Mouse (Mus musculus) midbrain, embryonic 16.5 days (tissue): ENCODE data around the gene Src. TPM values are rescaled to one million over a fixed set of nuclear protein-coding genes. Genes with fewer than 3 reads are reported as not detected.

Experiments
- ATAC-seq: fragments of 200-750 bp; cut with Nextera tagmentation; 2 replicates; pipeline ENCODE4 v1.8.0; 2017; ENCODE audit warnings: moderate TSS enrichment
- H3K27ac ChIP-seq: fragments of 300-500 bp; sonication (generic); 2 replicates; pipeline ENCODE4 v1.5.1; 2014; ENCODE audit warnings: mild to moderate bottlenecking, low read length, mixed read lengths
- H3K27me3 ChIP-seq: fragments of 300-500 bp; sonication (generic); 2 replicates; pipeline ENCODE4 v1.6.1; 2014; ENCODE audit warnings: low read depth, low read length, mixed read lengths; ENCODE audit not compliant: control insufficient read depth, insufficient read depth
- H3K36me3 ChIP-seq: fragments of 300-500 bp; sonication (generic); 2 replicates; pipeline ENCODE4 v1.6.1; 2014; ENCODE audit warnings: mild to moderate bottlenecking, low read length, moderate library complexity, mixed read lengths; ENCODE audit not compliant: control insufficient read depth, insufficient read depth
- H3K4me1 ChIP-seq: fragments of 300-500 bp; sonication (generic); 2 replicates; pipeline ENCODE4 v1.6.1; 2014; ENCODE audit warnings: mild to moderate bottlenecking, low read length, mixed read lengths; ENCODE audit not compliant: control insufficient read depth, insufficient read depth
- H3K4me2 ChIP-seq: fragments of 300-500 bp; sonication (generic); 2 replicates; pipeline ENCODE4 v1.6.1; 2014; ENCODE audit warnings: mild to moderate bottlenecking, low read length, mixed read lengths
- H3K4me3 ChIP-seq: fragments of 300-500 bp; sonication (generic); 2 replicates; pipeline ENCODE4 v1.5.1; 2014; ENCODE audit warnings: low read depth, mild to moderate bottlenecking, low read length, moderate library complexity, mixed read lengths
- H3K9ac ChIP-seq: fragments of 300-500 bp; sonication (generic); 2 replicates; pipeline ENCODE4 v1.6.1; 2014; ENCODE audit warnings: low read depth, low read length, mixed read lengths
- H3K9me3 ChIP-seq: fragments of 300-500 bp; sonication (generic); replicated peaks from 2 replicates; pipeline ENCODE4 v1.6.1; 2014; ENCODE audit warnings: mild to moderate bottlenecking, low read length, mixed read lengths; ENCODE audit not compliant: control insufficient read depth, poor library complexity, severe bottlenecking
- WGBS: fragments of 180-500 bp; shearing (Covaris S2); extraction: QIAGEN DNeasy Blood & Tissue Kit; methylation state at CpG from one replicate; pipeline ENCODE4 v1.1.7; 2014; 5-methylcytosine and 5-hydroxymethylcytosine counted together
- polyA plus RNA-seq: library from polyadenylated mRNA; unstranded; fragments of >200 nt; fragmentation: Nextera tagmentation; extraction: Ambion mirVana; gene quantifications from 2 replicates; pipeline ENCODE4 v1.2.1, GENCODE M21; 2015

The Src gene
- polyA plus RNA-seq, 1 experiment from 2014 or later, result 32.5 TPM

DNA sequence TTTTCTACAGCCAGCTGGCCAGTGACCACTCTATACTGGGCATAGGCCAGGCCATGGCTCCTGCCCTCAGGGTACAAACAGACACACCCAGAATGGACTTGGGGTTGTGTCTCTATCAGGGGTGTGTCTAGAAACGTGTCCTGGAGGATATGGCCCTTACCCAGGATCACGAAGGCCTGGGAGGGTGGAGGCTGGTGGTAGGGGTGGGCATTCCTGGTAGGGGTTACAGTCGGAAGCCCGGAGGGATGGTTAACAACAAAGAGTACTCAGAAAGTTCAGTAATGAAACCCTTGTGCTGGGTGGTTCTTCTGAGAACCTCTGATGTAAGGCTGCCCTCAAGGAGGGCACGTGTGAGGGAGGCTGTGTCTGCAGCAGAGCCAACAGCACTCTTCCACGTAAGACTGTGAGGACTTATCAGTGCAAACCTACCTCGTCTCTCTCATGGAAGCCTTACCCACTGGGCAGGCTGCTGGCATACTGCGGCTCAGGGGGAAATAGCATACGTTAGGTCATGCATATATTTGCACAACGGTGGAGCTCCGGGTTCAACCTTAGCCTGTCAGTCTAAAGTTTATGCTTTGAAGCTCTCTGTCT, 3.9 kb downstream of the Src start:
- no peaks in the 10 kb centered on the region for H3K9me3 ChIP-seq
- H3K4me1 ChIP-seq, result peaks cover 40% of the 10 kb centered on the region
- no peak overlapping the region for H3K9ac ChIP-seq
- 77% methylated on average over 11 of the region's 11 CpGs for WGBS
- H3K36me3 ChIP-seq, result no peaks in the 10 kb centered on the region
- no peak overlapping the region for H3K4me3 ChIP-seq
- no peak for ATAC-seq
- H3K27me3 ChIP-seq, result no peaks in the 10 kb centered on the region
- H3K4me2 ChIP-seq, result no peak overlapping the region
- no peak overlapping the region for H3K27ac ChIP-seq

DNA sequence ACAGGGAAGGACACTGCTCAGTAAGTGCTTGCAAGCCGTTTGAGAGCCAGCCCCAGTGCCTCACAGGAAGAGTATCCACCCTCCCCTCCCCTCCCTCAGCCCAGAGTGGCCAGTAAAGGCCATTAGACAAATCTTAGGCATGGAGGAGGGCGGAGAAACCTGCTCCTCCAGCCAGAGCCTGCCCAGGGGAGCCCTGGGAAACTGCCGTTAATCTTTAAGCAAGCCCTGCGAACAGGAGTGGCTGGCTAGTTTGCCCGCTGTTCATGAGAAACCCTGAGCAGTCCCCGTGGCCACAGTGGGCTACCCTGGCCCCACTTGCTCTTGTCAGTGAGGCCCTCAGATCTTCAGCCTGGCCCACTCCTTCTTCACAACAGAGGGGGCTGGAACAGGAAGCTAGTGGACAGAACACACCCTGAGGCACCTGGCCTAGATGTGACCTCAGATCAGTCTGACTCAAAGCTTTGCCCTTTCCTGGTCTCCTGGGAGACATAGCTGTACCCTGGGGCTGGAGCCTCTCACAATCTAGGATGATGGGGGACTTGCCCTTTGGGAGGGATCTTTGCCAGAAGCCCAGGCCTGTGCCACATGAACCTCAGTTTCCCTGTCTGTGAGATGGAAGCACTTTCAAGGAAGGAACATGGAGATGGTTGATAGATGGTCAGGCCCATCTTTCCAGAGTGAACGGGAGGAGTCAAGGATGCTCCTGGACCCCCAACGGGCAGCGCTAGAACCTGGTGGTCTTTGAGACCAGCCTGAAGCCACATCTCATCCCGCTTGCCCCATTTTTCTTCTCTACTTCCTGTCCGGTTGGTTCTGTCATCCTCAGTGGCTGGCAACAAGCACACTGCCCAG, 4.8 kb downstream of the Src start:
- Histone ChIP-seq H3K4me3 (peak overlapping the region; percentile 77), H3K4me1 (peaks cover 46% of the 10 kb centered on the region), H3K27me3 (no peaks in the 10 kb centered on the region), H3K9ac (peak overlapping the region; percentile 98), H3K36me3 (no peaks in the 10 kb centered on the region), H3K27ac (peak overlapping the region; percentile 91), H3K9me3 (no peaks in the 10 kb centered on the region), H3K4me2 (peak overlapping the region; percentile 88)
- ATAC-seq, result no peak
- WGBS, result 47% methylated on average over 11 of the region's 11 CpGs

DNA sequence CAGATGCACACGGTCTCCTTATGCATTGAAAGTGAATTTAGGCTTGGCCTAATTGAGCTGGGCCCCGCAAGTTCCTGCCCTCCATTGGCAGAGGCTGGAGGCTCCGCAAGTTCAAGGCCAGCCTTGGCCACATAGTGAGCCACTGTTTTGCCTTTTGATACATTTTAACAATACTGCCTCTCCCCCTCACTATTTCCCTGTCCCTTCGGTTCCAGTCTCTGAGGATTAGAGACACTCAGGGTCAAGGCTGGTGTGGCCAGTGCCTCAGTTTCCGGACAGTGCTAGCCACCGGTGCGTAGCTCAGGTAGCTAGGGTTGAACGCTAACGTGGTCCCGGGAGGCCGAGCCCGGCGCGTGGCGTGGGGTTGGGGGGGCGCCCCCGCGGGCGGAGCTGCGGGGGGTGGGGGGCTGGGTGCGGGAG, 5.5 kb downstream of the Src start:
- Histone ChIP-seq H3K4me1 (peaks cover 46% of the 10 kb centered on the region), H3K4me2 (peak overlapping the region; percentile 88), H3K36me3 (no peaks in the 10 kb centered on the region), H3K9me3 (no peaks in the 10 kb centered on the region), H3K27me3 (no peaks in the 10 kb centered on the region), H3K4me3 (peak overlapping the region; percentile 77), H3K9ac (peak overlapping the region; percentile 98), H3K27ac (peak overlapping the region; percentile 91)
- no peak for ATAC-seq
- 10% methylated on average over 15 of the region's 21 CpGs for WGBS

DNA sequence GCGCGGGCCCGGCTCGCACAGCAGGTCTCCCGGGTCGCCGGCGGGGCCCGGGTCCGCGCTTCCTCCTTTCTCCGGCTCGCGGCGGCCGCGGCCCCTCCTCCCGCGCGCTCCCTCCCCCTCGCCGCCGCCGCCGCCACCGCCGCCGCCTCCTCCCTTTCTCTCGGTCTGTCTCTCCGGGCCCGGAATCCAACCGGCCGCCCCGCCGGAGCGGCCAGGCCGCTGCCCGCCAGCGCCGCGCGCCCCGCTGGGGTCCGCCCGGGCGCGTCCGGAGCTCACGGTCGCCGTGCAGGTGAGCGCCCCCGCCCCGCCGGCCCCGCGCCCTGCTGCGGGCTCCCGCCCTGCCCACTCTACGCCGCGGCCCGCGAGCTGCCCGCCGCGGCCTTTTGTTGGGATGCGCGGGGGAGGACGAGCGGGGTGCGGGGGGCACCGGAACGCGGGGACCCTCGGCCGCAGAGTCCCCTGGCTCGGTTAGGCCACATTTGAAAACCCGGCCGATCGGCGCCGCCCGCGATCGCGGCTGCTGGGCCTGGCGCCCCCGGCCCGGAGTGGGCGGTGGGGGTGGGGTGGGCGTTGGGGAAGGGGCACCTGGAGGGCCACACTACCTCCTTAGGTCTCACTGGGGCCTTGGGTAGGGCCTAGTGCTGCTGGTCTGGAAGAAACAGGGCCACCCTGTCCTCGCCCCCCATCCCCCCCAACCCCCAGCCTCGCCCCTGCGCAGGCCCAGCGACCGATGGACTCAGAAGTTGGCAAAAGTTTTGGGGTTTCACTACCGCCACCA, 6.1 kb downstream of the Src start:
- Histone ChIP-seq H3K27me3 (no peaks in the 10 kb centered on the region), H3K9ac (peak overlapping the region; percentile 98), H3K4me1 (peaks cover 51% of the 10 kb centered on the region), H3K4me3 (peak overlapping the region; percentile 77), H3K27ac (peak overlapping the region; percentile 91), H3K4me2 (peak overlapping the region; percentile 88), H3K9me3 (no peaks in the 10 kb centered on the region), H3K36me3 (no peaks in the 10 kb centered on the region; the same call in 1 of the 2 replicates)
- WGBS, result 0% methylated on average over 43 of the region's 98 CpGs
- no peak for ATAC-seq

DNA sequence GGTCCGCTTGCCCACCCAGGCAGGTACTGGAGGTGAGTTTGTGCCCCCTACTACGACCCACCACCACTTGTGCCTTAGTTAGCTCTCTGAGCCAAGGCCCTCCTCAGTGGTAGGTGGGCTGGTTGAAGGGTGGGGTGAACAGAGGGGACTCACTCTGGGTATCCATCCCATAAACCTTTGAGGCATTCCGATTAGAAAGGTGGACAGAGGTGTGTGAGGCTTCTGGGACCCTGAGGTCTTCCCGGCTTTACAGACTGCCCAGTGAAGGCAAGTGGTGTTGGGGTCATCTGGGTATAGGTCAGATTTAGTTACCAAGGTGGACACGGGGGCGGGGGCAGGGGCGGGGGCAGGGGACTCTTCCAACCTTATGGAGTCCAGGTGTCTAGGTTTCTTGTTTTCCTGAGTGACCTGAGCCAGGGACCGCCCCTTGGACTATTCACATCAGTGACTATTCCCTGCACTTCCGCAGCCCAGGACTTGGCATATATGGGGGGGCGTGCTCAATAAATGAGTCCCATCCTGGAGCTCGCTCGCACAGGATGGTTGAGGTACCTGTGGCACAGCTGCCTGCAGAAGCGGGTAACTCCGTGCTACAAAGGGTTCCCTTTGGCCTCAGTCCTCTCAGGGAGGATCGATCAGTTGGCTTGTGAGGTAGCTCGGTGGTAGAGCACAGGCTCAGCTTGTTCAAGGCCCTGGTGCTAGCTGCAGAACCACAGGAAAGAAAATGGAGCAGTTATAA, 6.8 kb downstream of the Src start:
- H3K27me3 ChIP-seq, result no peaks in the 10 kb centered on the region
- peak overlapping the region; percentile 88 for H3K4me2 ChIP-seq
- peaks cover 54% of the 10 kb centered on the region for H3K4me1 ChIP-seq
- H3K4me3 ChIP-seq, result peak overlapping the region; percentile 77
- H3K9ac ChIP-seq, result peak overlapping the region; percentile 98
- peak overlapping the region; percentile 91 for H3K27ac ChIP-seq
- 66% methylated on average over 16 of the region's 16 CpGs for WGBS
- no peak for ATAC-seq
- no peaks in the 10 kb centered on the region for H3K9me3 ChIP-seq
- H3K36me3 ChIP-seq, result no peaks in the 10 kb centered on the region; the same call in 1 of the 2 replicates

DNA sequence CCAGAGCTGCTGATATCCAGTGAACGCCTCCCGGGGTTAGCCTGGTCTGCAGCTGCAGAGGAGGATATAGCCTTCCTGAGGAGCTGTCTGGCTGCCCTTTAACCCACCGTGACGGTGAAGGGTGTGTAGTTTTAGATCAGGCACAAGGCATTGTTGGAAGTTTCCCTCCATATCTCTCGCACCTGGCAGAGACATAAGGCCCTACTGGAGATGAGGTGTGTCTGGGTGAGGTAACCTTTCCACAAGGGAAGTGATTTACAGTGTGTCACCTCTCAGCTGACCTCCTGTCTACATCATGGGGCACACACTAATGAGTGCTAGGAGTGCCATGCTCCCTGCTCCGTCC, 7.4 kb downstream of the Src start:
- H3K4me3 ChIP-seq, result peak overlapping the region; percentile 77; the same call in 1 of the 2 replicates

DNA sequence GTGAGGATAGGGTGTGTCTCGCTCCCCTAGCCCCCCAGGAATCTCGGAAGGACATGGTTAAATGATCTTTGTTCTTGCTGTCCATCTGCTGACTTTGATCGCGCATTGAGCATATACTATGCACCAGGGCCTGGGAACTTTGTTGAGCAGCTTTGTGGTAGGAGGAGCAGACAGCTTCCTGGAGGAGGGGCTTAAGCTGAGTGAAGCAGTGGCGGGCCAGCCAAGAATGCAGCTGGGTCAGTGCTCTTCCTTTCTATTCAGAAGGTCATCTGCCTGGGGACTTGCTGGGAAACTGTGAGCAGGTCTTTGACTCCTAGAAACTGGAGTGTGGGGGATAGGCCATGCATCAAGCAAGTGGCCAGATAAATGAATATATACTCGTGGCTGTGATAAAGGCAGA, 7.9 kb downstream of the Src start:
- Histone ChIP-seq H3K36me3 (peaks cover 3% of the 10 kb centered on the region), H3K4me3 (no peak overlapping the region), H3K27me3 (no peaks in the 10 kb centered on the region), H3K4me2 (peak overlapping the region; percentile 88), H3K9ac (no peak overlapping the region), H3K9me3 (no peaks in the 10 kb centered on the region), H3K4me1 (peaks cover 60% of the 10 kb centered on the region), H3K27ac (no peak overlapping the region)
- ATAC-seq, result no peak
- 74% methylated on average over 6 of the region's 6 CpGs for WGBS

More for the DNA sequence above, 7.4 kb downstream of the Src start:
- Histone ChIP-seq H3K4me2 (peak overlapping the region; percentile 88), H3K9me3 (no peaks in the 10 kb centered on the region), H3K36me3 (peaks cover 3% of the 10 kb centered on the region), H3K27me3 (no peaks in the 10 kb centered on the region), H3K27ac (peak overlapping the region; percentile 40; the same call in 1 of the 2 replicates), H3K9ac (no peak overlapping the region), H3K4me1 (peaks cover 56% of the 10 kb centered on the region)
- WGBS, result 79% methylated on average over 6 of the region's 6 CpGs
- no peak for ATAC-seq

DNA sequence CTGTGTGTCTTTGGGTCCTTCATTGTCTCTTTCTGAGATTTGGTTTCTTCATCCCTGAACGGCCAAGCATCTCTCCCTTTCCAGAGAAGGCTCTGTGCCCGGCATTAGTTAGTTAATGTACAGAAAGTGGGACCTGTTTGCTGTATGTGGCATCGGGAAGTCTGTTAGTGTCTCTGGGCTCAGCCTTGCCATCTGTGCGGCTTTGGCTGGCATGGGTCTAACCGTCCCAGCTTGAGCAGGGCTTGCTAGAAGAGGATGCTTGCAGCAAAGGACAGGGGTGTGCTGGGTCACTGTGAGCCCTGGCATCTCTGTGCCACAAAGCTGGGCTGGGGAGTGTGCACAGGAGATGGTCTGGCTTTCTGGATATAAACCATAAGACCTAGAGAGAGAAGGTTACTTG, 8.9 kb downstream of the Src start:
- Histone ChIP-seq H3K27me3 (no peaks in the 10 kb centered on the region), H3K27ac (peak overlapping the region; percentile 31; the same call in 1 of the 2 replicates), H3K9ac (no peak overlapping the region), H3K36me3 (peaks cover 3% of the 10 kb centered on the region), H3K9me3 (no peaks in the 10 kb centered on the region), H3K4me2 (peak overlapping the region; percentile 88; the same call in 1 of the 2 replicates), H3K4me3 (no peak overlapping the region), H3K4me1 (peaks cover 67% of the 10 kb centered on the region)
- WGBS, result 87% methylated on average over 5 of the region's 5 CpGs
- ATAC-seq, result no peak
